ENCODE assay signal across 10 mouse cellular contexts in genomic region chr10:78366851-78367312, GRCm38 (mm10). TPM values are rescaled to one million over a fixed set of nuclear protein-coding genes. Genes with fewer than 3 reads are reported as not detected.
DNase-seq lines count a peak whose midpoint lies in the region; ATAC-seq and TF ChIP-seq lines count a peak whose summit lies in the region.
"Had no signal": no experiment of that assay in that cellular context is flagged by ENCODE, and none has a peak within 500 bp of the region (broad histone marks: within the 10 kb centered on the region; RNA-seq: fewer than 3 reads in every experiment).

No protein-coding gene starts in this region.

- H3K9ac ChIP-seq in lung, postnatal 0 days (replicated peaks; ENCODE audit: low read depth): no peak overlapping the region
- peak overlapping the region; percentile 53 for H3K9ac ChIP-seq in liver, embryonic 12.5 days
- H3K9ac ChIP-seq in stomach, embryonic 16.5 days (ENCODE audit: low read length): no peak overlapping the region
- H3K9ac ChIP-seq: limb, embryonic 15.5 days had no signal

- H3K4me2 ChIP-seq in lung, postnatal 0 days (replicated peaks; ENCODE audit: low read depth, low read length): no peak overlapping the region
- H3K4me2 ChIP-seq in liver, embryonic 12.5 days: peak overlapping the region; percentile 65
- H3K4me2 ChIP-seq in stomach, embryonic 16.5 days (ENCODE audit: low read depth, low read length): no peak overlapping the region
- H3K4me2 ChIP-seq: limb, embryonic 15.5 days had no signal

- no peak for DNase-seq in lung, postnatal 0 days (ENCODE audit: low spot score)
- no peak for DNase-seq in lung, postnatal 36 days
- DNase-seq in ovary, adult 18-20 months (ENCODE audit: low spot score): no peak
- DNase-seq in cerebellum, postnatal 25 days: no peak
- no peak for DNase-seq in urinary bladder, adult 18-20 months (ENCODE audit: low spot score in 2 of 2)

- ATAC-seq in lung, postnatal 0 days: no peak
- peak; percentile 87 for ATAC-seq in erythroblast, adult 5-6 weeks (replicated peaks; ENCODE audit: low FRiP score, poor library complexity, severe bottlenecking)
- ATAC-seq in liver, embryonic 12.5 days: peak; percentile 90
- peak; percentile 60; the same call in 1 of the 2 replicates for ATAC-seq in stomach, embryonic 16.5 days (ENCODE audit: insufficient read depth, low FRiP score)
- ATAC-seq: Patski had no signal

- TF ChIP-seq CTCF in lung, postnatal 0 days (IDR thresholded peaks at IDR 0.05): no peak

- TF ChIP-seq EP300 in lung, postnatal 0 days (IDR thresholded peaks at IDR 0.05): no peak

- H3K9me3 ChIP-seq in lung, postnatal 0 days (ENCODE audit: low read length): no peaks in the 10 kb centered on the region
- H3K9me3 ChIP-seq in liver, embryonic 12.5 days (replicated peaks): no peaks in the 10 kb centered on the region
- H3K9me3 ChIP-seq in stomach, embryonic 16.5 days (replicated peaks; ENCODE audit: control insufficient read depth, low read length): no peaks in the 10 kb centered on the region
- H3K9me3 ChIP-seq: limb, embryonic 15.5 days had no signal

- H3K27ac ChIP-seq in lung, postnatal 0 days (ENCODE audit: low read length): peak overlapping the region; percentile 52; the same call in 1 of the 2 replicates
- H3K27ac ChIP-seq in liver, embryonic 12.5 days: peak overlapping the region; percentile 92
- no peak overlapping the region for H3K27ac ChIP-seq in stomach, embryonic 16.5 days (ENCODE audit: low read length)
- H3K27ac ChIP-seq: limb, embryonic 15.5 days had no signal

- H3K4me3 ChIP-seq in lung, postnatal 0 days (ENCODE audit: low read depth, low read length): no peak overlapping the region
- peak overlapping the region; percentile 21; the same call in 1 of the 2 replicates for H3K4me3 ChIP-seq in liver, embryonic 12.5 days
- no peak overlapping the region for H3K4me3 ChIP-seq in stomach, embryonic 16.5 days (replicated peaks; ENCODE audit: low read length)
- H3K4me3 ChIP-seq: limb, embryonic 15.5 days had no signal

- H3K4me1 ChIP-seq in lung, postnatal 0 days (ENCODE audit: insufficient read depth, low read depth, low read length): peaks cover 6% of the 10 kb centered on the region; the same call in 1 of the 2 replicates
- peaks cover 53% of the 10 kb centered on the region for H3K4me1 ChIP-seq in liver, embryonic 12.5 days
- H3K4me1 ChIP-seq in stomach, embryonic 16.5 days (ENCODE audit: control insufficient read depth, insufficient read depth, low read length): peaks cover 4% of the 10 kb centered on the region; the same call in 1 of the 2 replicates

- H3K27me3 ChIP-seq in lung, postnatal 0 days (replicated peaks; ENCODE audit: insufficient read depth, low read length): no peaks in the 10 kb centered on the region
- peaks cover 19% of the 10 kb centered on the region for H3K27me3 ChIP-seq in liver, embryonic 12.5 days (replicated peaks)
- H3K27me3 ChIP-seq in stomach, embryonic 16.5 days (ENCODE audit: control insufficient read depth, insufficient read depth, low read length): no peaks in the 10 kb centered on the region
- H3K27me3 ChIP-seq: limb, embryonic 15.5 days; Patski had no signal

- WGBS in lung, postnatal 0 days: 31% methylated on average over 9 of the region's 9 CpGs
- 8% methylated on average over 9 of the region's 9 CpGs for WGBS in liver, embryonic 12.5 days (ENCODE audit: insufficient replicate concordance)
- 41% methylated on average over 9 of the region's 9 CpGs for WGBS in stomach, embryonic 16.5 days

- H3K36me3 ChIP-seq in lung, postnatal 0 days (ENCODE audit: insufficient read depth, low read length): no peaks in the 10 kb centered on the region
- no peaks in the 10 kb centered on the region for H3K36me3 ChIP-seq in liver, embryonic 12.5 days
- H3K36me3 ChIP-seq in stomach, embryonic 16.5 days (ENCODE audit: control insufficient read depth, insufficient read depth, low read length): no peaks in the 10 kb centered on the region
- H3K36me3 ChIP-seq: limb, embryonic 15.5 days had no signal

RNA-seq across cellular contexts. Expression of gene Agpat3, which starts 14.6 kb away (rescaled TPM):
- polyA plus RNA-seq in lung, postnatal 0 days (2015; fragmentation: Nextera tagmentation; extraction: Ambion mirVana): 119 and 129 TPM in 2 replicates
- 3.3 and 5.8 TPM in 2 replicates for total RNA-seq in erythroblast, adult 5-6 weeks (2015; ENCODE audit: low replicate concordance)
- 2.6 and 3.2 TPM in 2 replicates for total RNA-seq in erythroblast, adult 5-6 weeks (2017; ENCODE audit: low replicate concordance)
- 25.3 and 25.7 TPM in 2 replicates for polyA plus RNA-seq in liver, embryonic 12.5 days (2016; fragmentation: Nextera tagmentation; extraction: Ambion mirVana)
- polyA plus RNA-seq in stomach, embryonic 16.5 days (2015; fragmentation: Nextera tagmentation; extraction: Ambion mirVana): 24.9 and 26.7 TPM in 2 replicates

RNA-seq across cellular contexts. Expression of gene Rrp1, which starts 46.0 kb away (rescaled TPM):
- 171 and 175 TPM in 2 replicates for polyA plus RNA-seq in lung, postnatal 0 days (2015; fragmentation: Nextera tagmentation; extraction: Ambion mirVana)
- total RNA-seq in erythroblast, adult 5-6 weeks (2015; ENCODE audit: low replicate concordance): 4.8 and 17.3 TPM in 2 replicates
- 44.9 and 46.9 TPM in 2 replicates for total RNA-seq in erythroblast, adult 5-6 weeks (2017; ENCODE audit: low replicate concordance)
- 200 and 201 TPM in 2 replicates for polyA plus RNA-seq in liver, embryonic 12.5 days (2016; fragmentation: Nextera tagmentation; extraction: Ambion mirVana)
- polyA plus RNA-seq in stomach, embryonic 16.5 days (2015; fragmentation: Nextera tagmentation; extraction: Ambion mirVana): 242 and 272 TPM in 2 replicates

RNA-seq across cellular contexts. Expression of gene Cstb, which starts 58.6 kb away (rescaled TPM):
- 440 and 490 TPM in 2 replicates for polyA plus RNA-seq in lung, postnatal 0 days (2015; fragmentation: Nextera tagmentation; extraction: Ambion mirVana)
- total RNA-seq in erythroblast, adult 5-6 weeks (2015; ENCODE audit: low replicate concordance): 17.7 and 24.9 TPM in 2 replicates
- total RNA-seq in erythroblast, adult 5-6 weeks (2017; ENCODE audit: low replicate concordance): 3.3 and 10.0 TPM in 2 replicates
- 104 and 106 TPM in 2 replicates for polyA plus RNA-seq in liver, embryonic 12.5 days (2016; fragmentation: Nextera tagmentation; extraction: Ambion mirVana)
- 406 and 433 TPM in 2 replicates for polyA plus RNA-seq in stomach, embryonic 16.5 days (2015; fragmentation: Nextera tagmentation; extraction: Ambion mirVana)
